Mouse (Mus musculus) left cerebral cortex, adult 11 months (tissue): ENCODE measurements around the gene Foxj3.

Experiments
- DNase-seq: peaks from one replicate; pipeline ENCODE4 v3.0.0; 2022; ENCODE audit warnings: low spot score

Gene Foxj3

GRCm38 (mm10) chr4:119637176-119637845 lies 100.5 kb downstream of the Foxj3 start, which contains the start of gene Guca2a:
TSS of gene Guca2a (plus strand) at chr4:119637704.
- no peak for DNase-seq

- DNase-seq = no peak
These were observed 101.1 kb downstream of the Foxj3 start for GRCm38 (mm10) chr4:119637946-119638345.

- DNase-seq = no peak
These were observed 101.9 kb downstream of the Foxj3 start for GRCm38 (mm10) chr4:119638656-119639055.

GRCm38 (mm10) chr4:119642666-119643065 lies 105.9 kb downstream of the Foxj3 start:
- DNase-seq = no peak

GRCm38 (mm10) chr4:119657011-119657410 lies 120.2 kb downstream of the Foxj3 start:
- DNase-seq = no peak

- DNase-seq = no peak
These were observed 121.4 kb downstream of the Foxj3 start for GRCm38 (mm10) chr4:119658246-119658645.

GRCm38 (mm10) chr4:119658731-119659130 lies 121.9 kb downstream of the Foxj3 start, which contains the start of gene Guca2b:
TSS of gene Guca2b (minus strand) at chr4:119658954.
- DNase-seq = no peak

- no peak for DNase-seq
These were observed 123.2 kb downstream of the Foxj3 start for GRCm38 (mm10) chr4:119660007-119660406.

- DNase-seq = no peak
These were observed 125.3 kb downstream of the Foxj3 start for GRCm38 (mm10) chr4:119662151-119662550.

- DNase-seq = no peak
These were observed 126.2 kb downstream of the Foxj3 start for GRCm38 (mm10) chr4:119662976-119663375.

GRCm38 (mm10) chr4:119663409-119664095 lies 126.7 kb downstream of the Foxj3 start:
- no peak for DNase-seq

- no peak for DNase-seq
These were observed 128.4 kb downstream of the Foxj3 start for GRCm38 (mm10) chr4:119665166-119665565.

GRCm38 (mm10) chr4:119666116-119666515 lies 129.3 kb downstream of the Foxj3 start:
- no peak for DNase-seq

GRCm38 (mm10) chr4:119667454-119667853 lies 130.7 kb downstream of the Foxj3 start:
- no peak for DNase-seq

GRCm38 (mm10) chr4:119668185-119668584 lies 131.4 kb downstream of the Foxj3 start:
- DNase-seq = no peak

GRCm38 (mm10) chr4:119668596-119668995 lies 131.8 kb downstream of the Foxj3 start:
- DNase-seq = no peak

GRCm38 (mm10) chr4:119669356-119670209 lies 132.8 kb downstream of the Foxj3 start:
- no peak for DNase-seq

- no peak for DNase-seq
These were observed 133.4 kb downstream of the Foxj3 start for GRCm38 (mm10) chr4:119670210-119670555.

GRCm38 (mm10) chr4:119670736-119671135 lies 133.9 kb downstream of the Foxj3 start:
- DNase-seq = no peak

- no peak for DNase-seq
These were observed 134.4 kb downstream of the Foxj3 start for GRCm38 (mm10) chr4:119671164-119671563.

- DNase-seq = no peak
These were observed 135.9 kb downstream of the Foxj3 start for GRCm38 (mm10) chr4:119672685-119673084.
